Comparison of ENCODE assay signal across 10 mouse cellular contexts in genomic region chr4:114637120-114637519, GRCm38 (mm10).
DNase-seq lines count a peak whose midpoint lies in the region; ATAC-seq and TF ChIP-seq lines count a peak whose summit lies in the region.
"Had no signal": no experiment of that assay in that cellular context is flagged by ENCODE, and none has a peak within 500 bp of the region (broad histone marks: within the 10 kb centered on the region; RNA-seq: fewer than 3 reads in every experiment).

No protein-coding gene starts in this region.

- no peak for DNase-seq in intestine, embryonic 14.5 days (ENCODE audit: low spot score)
- DNase-seq in adrenal gland, postnatal 14 days = peak; percentile 47
- peak; percentile 23 for DNase-seq in yolk sac, embryonic 10.5 days (ENCODE audit: low spot score)
- DNase-seq in gastrocnemius, adult 8-10 months (ENCODE audit: low spot score in 2 of 2) = no peak

- no peaks in the 10 kb centered on the region for H3K27me3 ChIP-seq in intestine, embryonic 14.5 days (replicated peaks; ENCODE audit: control insufficient read depth, insufficient read depth, low read length)
- no peaks in the 10 kb centered on the region for H3K27me3 ChIP-seq in intestine, embryonic 15.5 days (replicated peaks)
- 0 out of 2 replicates have a peak, but pooled peaks cover 13% of the 10 kb centered on the region for H3K27me3 ChIP-seq in E14TG2a.4 (ENCODE audit: insufficient read depth, low read length)
- peaks cover 41% of the 10 kb centered on the region for H3K27me3 ChIP-seq in kidney, embryonic 15.5 days

- no peaks in the 10 kb centered on the region for H3K4me1 ChIP-seq in intestine, embryonic 14.5 days (replicated peaks; ENCODE audit: control insufficient read depth, insufficient read depth, low read length)
- no peaks in the 10 kb centered on the region for H3K4me1 ChIP-seq in intestine, embryonic 15.5 days (replicated peaks)
- H3K4me1 ChIP-seq in E14TG2a.4 (replicated peaks; ENCODE audit: low read depth, low read length) = no peaks in the 10 kb centered on the region
- no peaks in the 10 kb centered on the region for H3K4me1 ChIP-seq in kidney, embryonic 15.5 days
- H3K4me1 ChIP-seq: embryonic facial prominence, embryonic 15.5 days had no signal

- no peak overlapping the region for H3K4me2 ChIP-seq in intestine, embryonic 14.5 days (ENCODE audit: low read length)
- no peak overlapping the region for H3K4me2 ChIP-seq in intestine, embryonic 15.5 days (replicated peaks)
- no peak overlapping the region for H3K4me2 ChIP-seq in kidney, embryonic 15.5 days
- H3K4me2 ChIP-seq: embryonic facial prominence, embryonic 15.5 days had no signal

- no peak overlapping the region for H3K9ac ChIP-seq in intestine, embryonic 14.5 days (ENCODE audit: low read length)
- no peak overlapping the region for H3K9ac ChIP-seq in intestine, embryonic 15.5 days
- no peak overlapping the region for H3K9ac ChIP-seq in kidney, embryonic 15.5 days
- H3K9ac ChIP-seq: embryonic facial prominence, embryonic 15.5 days had no signal

- TF ChIP-seq CTCF in E14TG2a.4 (conservative IDR thresholded peaks at IDR 0.05; ENCODE audit: low read length) = peak; percentile 37

- no peak overlapping the region for H3K27ac ChIP-seq in intestine, embryonic 14.5 days (ENCODE audit: low read depth)
- no peak overlapping the region for H3K27ac ChIP-seq in intestine, embryonic 15.5 days
- no peak overlapping the region for H3K27ac ChIP-seq in kidney, embryonic 15.5 days
- H3K27ac ChIP-seq: embryonic facial prominence, embryonic 15.5 days; macrophage had no signal

- no peaks in the 10 kb centered on the region for H3K9me3 ChIP-seq in intestine, embryonic 14.5 days (ENCODE audit: control insufficient read depth, low read length)
- H3K9me3 ChIP-seq in intestine, embryonic 15.5 days = no peaks in the 10 kb centered on the region
- H3K9me3 ChIP-seq in E14TG2a.4 (ENCODE audit: low read length) = peaks cover 12% of the 10 kb centered on the region
- H3K9me3 ChIP-seq in kidney, embryonic 15.5 days (replicated peaks) = no peaks in the 10 kb centered on the region
- H3K9me3 ChIP-seq: embryonic facial prominence, embryonic 15.5 days had no signal

- H3K4me3 ChIP-seq in intestine, embryonic 14.5 days (ENCODE audit: low read depth, low read length) = no peak overlapping the region
- H3K4me3 ChIP-seq in intestine, embryonic 15.5 days (replicated peaks) = no peak overlapping the region
- H3K4me3 ChIP-seq in E14TG2a.4 (replicated peaks; ENCODE audit: low read length) = no peak overlapping the region
- H3K4me3 ChIP-seq in kidney, embryonic 15.5 days (replicated peaks) = no peak overlapping the region
- H3K4me3 ChIP-seq: embryonic facial prominence, embryonic 15.5 days had no signal

- H3K36me3 ChIP-seq in intestine, embryonic 14.5 days (ENCODE audit: control insufficient read depth, insufficient read depth, low read length) = no peaks in the 10 kb centered on the region
- no peaks in the 10 kb centered on the region for H3K36me3 ChIP-seq in intestine, embryonic 15.5 days
- H3K36me3 ChIP-seq in E14TG2a.4 (ENCODE audit: insufficient read depth, low read length) = no peaks in the 10 kb centered on the region
- no peaks in the 10 kb centered on the region for H3K36me3 ChIP-seq in kidney, embryonic 15.5 days
- H3K36me3 ChIP-seq: embryonic facial prominence, embryonic 15.5 days had no signal

- ATAC-seq in intestine, embryonic 14.5 days (replicated peaks; ENCODE audit: low FRiP score, low TSS enrichment, low read depth) = 0 out of 2 replicates have a peak, but pooled peaks have one; percentile 23
- no peak for ATAC-seq in intestine, embryonic 15.5 days
- 0 out of 2 replicates have a peak, but pooled peaks have one; percentile 38 for ATAC-seq in kidney, embryonic 15.5 days (replicated peaks; ENCODE audit: low FRiP score)
- ATAC-seq in cerebellum, adult (ENCODE audit: insufficient number of reproducible peaks, low FRiP score, low TSS enrichment) = no peak

- 19% methylated on average over 3 of the region's 3 CpGs for WGBS in intestine, embryonic 14.5 days
- WGBS in intestine, embryonic 15.5 days = 17% methylated on average over 3 of the region's 3 CpGs
- 18% methylated on average over 3 of the region's 3 CpGs for WGBS in kidney, embryonic 15.5 days

Comparison
In these comparisons a context has a peak if more than half of its experiments do, and no peak if none do; other contexts are left out.
1. ATAC-seq: peak in intestine, embryonic 14.5 days (single experiment) and kidney, embryonic 15.5 days (single experiment); none in intestine, embryonic 15.5 days (single experiment) and cerebellum, adult (single experiment).
2. DNase-seq: peak in adrenal gland, postnatal 14 days (single experiment) and yolk sac, embryonic 10.5 days (single experiment); none in intestine, embryonic 14.5 days (single experiment) and gastrocnemius, adult 8-10 months (0 of 2).